Mouse (Mus musculus): Measurements from ENCODE around the gene Gmpr. TPM values are rescaled to one million over a fixed set of nuclear protein-coding genes. Genes with fewer than 3 reads are reported as not detected.

The Gmpr gene
- polyA plus RNA-seq, 1 experiment, result 320 TPM

DNA sequence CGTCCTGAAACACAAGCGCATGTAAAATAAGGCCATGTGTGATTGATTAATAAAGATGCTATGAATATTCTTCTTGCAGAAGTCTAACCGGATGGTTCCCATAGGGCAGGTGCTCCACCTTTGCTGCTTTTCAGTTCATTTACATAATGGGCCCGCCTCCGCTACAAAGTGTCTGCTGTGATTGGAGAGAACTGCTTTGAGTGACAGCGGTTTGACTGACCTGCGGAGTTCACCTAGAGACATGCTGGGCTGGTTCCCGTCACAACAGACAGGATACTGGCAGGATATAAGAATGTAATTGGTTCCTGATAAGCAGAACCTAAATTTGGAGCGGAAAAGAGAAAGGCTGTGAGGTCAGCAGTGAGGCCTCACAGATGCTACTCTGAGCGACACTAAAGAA, 13.4 kb upstream of the Gmpr start:
- H3K4me3 ChIP-seq (replicated peaks), result peak overlapping the region; percentile 44
- H3K9me3 ChIP-seq (ENCODE audit: control insufficient read depth, low read length), result peaks cover 3% of the 10 kb centered on the region
- no peaks in the 10 kb centered on the region for H3K27me3 ChIP-seq (ENCODE audit: control insufficient read depth)
- no peak for TF ChIP-seq GATA1 (IDR thresholded peaks at IDR 0.05; ENCODE audit: low read length)
- no peak for TF ChIP-seq TAL1 (IDR thresholded peaks at IDR 0.05; ENCODE audit: low read length)
- no peaks in the 10 kb centered on the region; the same call in 1 of the 2 replicates for H3K36me3 ChIP-seq (ENCODE audit: control insufficient read depth)
- H3K4me1 ChIP-seq (ENCODE audit: control insufficient read depth), result peaks cover 51% of the 10 kb centered on the region

DNA sequence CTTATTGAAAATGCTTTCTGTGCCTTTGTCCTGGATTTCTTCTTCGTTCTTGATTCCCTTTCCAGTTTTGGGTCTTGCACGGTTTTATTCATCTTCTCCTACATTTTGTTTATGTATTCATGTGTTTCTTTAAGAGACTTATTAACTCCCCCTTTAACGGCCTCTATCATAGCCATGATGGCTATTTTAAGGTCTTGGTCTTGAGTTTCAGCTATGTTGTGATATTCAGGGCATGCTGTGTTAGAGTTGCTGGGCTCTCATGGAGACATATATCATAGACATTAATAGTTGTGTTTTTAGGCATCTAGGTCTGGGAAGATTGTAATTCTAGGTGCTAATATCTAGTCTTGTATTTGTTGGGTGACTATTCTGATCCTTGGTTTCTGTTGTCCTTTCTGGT, 8.6 kb upstream of the Gmpr start:
- Histone ChIP-seq H3K9me3 (ENCODE audit: control insufficient read depth, low read length) (peaks cover 12% of the 10 kb centered on the region), H3K36me3 (ENCODE audit: control insufficient read depth) (peaks cover 11% of the 10 kb centered on the region), H3K4me1 (ENCODE audit: control insufficient read depth) (peaks cover 81% of the 10 kb centered on the region), H3K4me3 (replicated peaks) (no peak overlapping the region), H3K27me3 (ENCODE audit: control insufficient read depth) (no peaks in the 10 kb centered on the region)
- no peak for TF ChIP-seq GATA1 (IDR thresholded peaks at IDR 0.05; ENCODE audit: low read length)
- no peak for TF ChIP-seq TAL1 (IDR thresholded peaks at IDR 0.05; ENCODE audit: low read length)

- peaks cover 12% of the 10 kb centered on the region for H3K9me3 ChIP-seq (ENCODE audit: control insufficient read depth, low read length)
- H3K36me3 ChIP-seq (ENCODE audit: control insufficient read depth), result peaks cover 11% of the 10 kb centered on the region
- H3K27me3 ChIP-seq (ENCODE audit: control insufficient read depth), result no peaks in the 10 kb centered on the region
- TF ChIP-seq GATA1 (IDR thresholded peaks at IDR 0.05; ENCODE audit: low read length), result no peak
- TF ChIP-seq TAL1 (IDR thresholded peaks at IDR 0.05; ENCODE audit: low read length), result no peak
- H3K4me3 ChIP-seq (replicated peaks), result no peak overlapping the region
- peaks cover 81% of the 10 kb centered on the region for H3K4me1 ChIP-seq (ENCODE audit: control insufficient read depth)
These were observed 7.9 kb upstream of the Gmpr start for GRCm38 (mm10) chr13:45499391-45499790.

- H3K27me3 ChIP-seq (ENCODE audit: control insufficient read depth), result no peaks in the 10 kb centered on the region
- H3K4me1 ChIP-seq (ENCODE audit: control insufficient read depth), result peaks cover 82% of the 10 kb centered on the region
- H3K36me3 ChIP-seq (ENCODE audit: control insufficient read depth), result peaks cover 15% of the 10 kb centered on the region
- H3K9me3 ChIP-seq (ENCODE audit: control insufficient read depth, low read length), result peaks cover 12% of the 10 kb centered on the region
- peak; percentile 37; the same call in 2 of the 3 replicates for TF ChIP-seq TAL1 (IDR thresholded peaks at IDR 0.05; ENCODE audit: low read length)
- peak; percentile 51 for TF ChIP-seq GATA1 (IDR thresholded peaks at IDR 0.05; ENCODE audit: low read length)
- peak overlapping the region; percentile 22 for H3K4me3 ChIP-seq (replicated peaks)
These were observed 7.3 kb upstream of the Gmpr start for GRCm38 (mm10) chr13:45499906-45500305.

GRCm38 (mm10) chr13:45502791-45503190, 4.5 kb upstream of the Gmpr start:
- Histone ChIP-seq H3K36me3 (ENCODE audit: control insufficient read depth) (peaks cover 17% of the 10 kb centered on the region), H3K9me3 (ENCODE audit: control insufficient read depth, low read length) (peaks cover 9% of the 10 kb centered on the region), H3K4me3 (replicated peaks) (peak overlapping the region; percentile 3), H3K27me3 (ENCODE audit: control insufficient read depth) (peaks cover 5% of the 10 kb centered on the region; the same call in 1 of the 2 replicates), H3K4me1 (ENCODE audit: control insufficient read depth) (peaks cover 86% of the 10 kb centered on the region)
- TF ChIP-seq GATA1 (IDR thresholded peaks at IDR 0.05; ENCODE audit: low read length), result peak; percentile 26; the same call in 1 of the 2 replicates
- peak; percentile 52; the same call in 2 of the 3 replicates for TF ChIP-seq TAL1 (IDR thresholded peaks at IDR 0.05; ENCODE audit: low read length)

- Histone ChIP-seq H3K27me3 (ENCODE audit: control insufficient read depth) (peaks cover 10% of the 10 kb centered on the region; the same call in 1 of the 2 replicates), H3K9me3 (ENCODE audit: control insufficient read depth, low read length) (peaks cover 3% of the 10 kb centered on the region), H3K4me1 (ENCODE audit: control insufficient read depth) (peaks cover 84% of the 10 kb centered on the region), H3K36me3 (ENCODE audit: control insufficient read depth) (peaks cover 38% of the 10 kb centered on the region), H3K4me3 (replicated peaks) (no peak overlapping the region)
- TF ChIP-seq TAL1 (IDR thresholded peaks at IDR 0.05; ENCODE audit: low read length) (no peak), GATA1 (IDR thresholded peaks at IDR 0.05; ENCODE audit: low read length) (no peak)
These were observed 1.7 kb upstream of the Gmpr start for GRCm38 (mm10) chr13:45505546-45505945.

- Histone ChIP-seq H3K4me3 (replicated peaks) (peak overlapping the region; percentile 79), H3K36me3 (ENCODE audit: control insufficient read depth) (peaks cover 62% of the 10 kb centered on the region), H3K9me3 (ENCODE audit: control insufficient read depth, low read length) (no peaks in the 10 kb centered on the region), H3K27me3 (ENCODE audit: control insufficient read depth) (peaks cover 10% of the 10 kb centered on the region; the same call in 1 of the 2 replicates), H3K4me1 (ENCODE audit: control insufficient read depth) (peaks cover 85% of the 10 kb centered on the region)
- TF ChIP-seq GATA1 (IDR thresholded peaks at IDR 0.05; ENCODE audit: low read length), result no peak
- no peak for TF ChIP-seq TAL1 (IDR thresholded peaks at IDR 0.05; ENCODE audit: low read length)
These were observed 1.3 kb downstream of the Gmpr start for GRCm38 (mm10) chr13:45508495-45508894.

GRCm38 (mm10) chr13:45509366-45509765, 2.1 kb downstream of the Gmpr start:
- peak overlapping the region; percentile 79 for H3K4me3 ChIP-seq (replicated peaks)
- no peaks in the 10 kb centered on the region for H3K9me3 ChIP-seq (ENCODE audit: control insufficient read depth, low read length)
- peaks cover 85% of the 10 kb centered on the region for H3K4me1 ChIP-seq (ENCODE audit: control insufficient read depth)
- peaks cover 70% of the 10 kb centered on the region for H3K36me3 ChIP-seq (ENCODE audit: control insufficient read depth)
- peaks cover 10% of the 10 kb centered on the region; the same call in 1 of the 2 replicates for H3K27me3 ChIP-seq (ENCODE audit: control insufficient read depth)
- TF ChIP-seq TAL1 (IDR thresholded peaks at IDR 0.05; ENCODE audit: low read length) (no peak), GATA1 (IDR thresholded peaks at IDR 0.05; ENCODE audit: low read length) (no peak)

- peaks cover 87% of the 10 kb centered on the region for H3K4me1 ChIP-seq (ENCODE audit: control insufficient read depth)
- H3K36me3 ChIP-seq (ENCODE audit: control insufficient read depth), result peaks cover 91% of the 10 kb centered on the region
- TF ChIP-seq TAL1 (IDR thresholded peaks at IDR 0.05; ENCODE audit: low read length) (peak; percentile 51; the same call in 2 of the 3 replicates), GATA1 (IDR thresholded peaks at IDR 0.05; ENCODE audit: low read length) (peak; percentile 77)
These were observed 4.6 kb downstream of the Gmpr start for GRCm38 (mm10) chr13:45511706-45512435.

More at GRCm38 (mm10) chr13:45511706-45512435, 4.6 kb downstream of the Gmpr start:
- no peaks in the 10 kb centered on the region for H3K9me3 ChIP-seq (ENCODE audit: control insufficient read depth, low read length)
- H3K4me3 ChIP-seq (replicated peaks), result peak overlapping the region; percentile 79
- H3K27me3 ChIP-seq (ENCODE audit: control insufficient read depth), result peaks cover 12% of the 10 kb centered on the region; the same call in 1 of the 2 replicates

All from erythroblast, embryonic 14.5 days (primary cell).